Mouse (Mus musculus): ENCODE data around the gene Maml3. TPM values are rescaled to one million over a fixed set of nuclear protein-coding genes. Genes with fewer than 3 reads are reported as not detected.

Maml3 gene
- polyA plus RNA-seq, 1 experiment from 2014 or later = 2.9 TPM

DNA sequence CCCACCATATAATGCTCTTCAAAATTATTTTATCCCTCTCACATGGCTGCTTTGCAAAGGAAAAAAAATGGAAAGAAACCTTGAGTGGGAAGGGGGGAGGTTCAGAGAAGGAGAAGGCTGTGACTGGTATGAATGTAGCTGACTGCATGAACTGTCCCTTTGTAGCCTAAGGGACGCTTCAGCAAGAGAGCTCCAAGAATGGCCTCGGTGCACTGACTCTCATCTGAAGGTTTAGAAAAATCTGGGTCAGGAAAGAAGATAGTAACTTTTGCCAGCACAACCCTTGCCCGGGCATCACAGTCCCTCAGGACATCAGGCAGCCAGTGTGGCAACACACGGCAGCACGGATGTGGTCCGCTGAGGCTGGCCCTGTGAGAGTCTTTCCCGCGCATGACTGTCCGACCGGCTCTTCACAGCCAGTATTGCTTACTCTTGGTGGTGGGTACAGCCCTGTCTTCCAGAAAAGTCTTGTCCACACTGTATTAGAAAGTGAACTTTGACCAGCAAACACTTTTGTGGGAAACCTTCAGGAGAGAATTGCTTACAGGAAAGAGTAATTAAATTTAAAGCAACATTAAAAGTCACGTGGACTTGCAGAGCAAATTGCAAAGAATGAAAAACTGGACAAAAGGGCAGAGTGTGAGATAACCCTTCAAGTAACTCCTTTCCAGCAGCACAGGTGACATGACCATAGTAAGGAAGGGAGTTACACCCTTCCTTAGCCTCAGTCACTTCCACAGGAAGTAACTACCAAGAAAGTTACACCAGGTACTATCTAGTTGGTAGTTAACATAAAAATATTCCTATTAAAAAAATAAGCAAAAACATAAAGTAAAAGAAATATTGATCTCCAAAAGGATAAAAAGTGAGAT lies 42.3 kb downstream of the Maml3 start:
- Histone ChIP-seq H3K4me3 (ENCODE audit: low read depth, low read length) (no peak overlapping the region), H3K27ac (replicated peaks) (no peak overlapping the region), H3K27me3 (ENCODE audit: control insufficient read depth, insufficient read depth, low read length) (no peaks in the 10 kb centered on the region), H3K36me3 (ENCODE audit: control insufficient read depth, insufficient read depth, low read length) (no peaks in the 10 kb centered on the region), H3K9me3 (ENCODE audit: control insufficient read depth, low read length) (no peaks in the 10 kb centered on the region), H3K4me1 (replicated peaks; ENCODE audit: control insufficient read depth, insufficient read depth) (no peaks in the 10 kb centered on the region), H3K9ac (ENCODE audit: low read length) (no peak overlapping the region), H3K4me2 (replicated peaks; ENCODE audit: low read depth) (no peak overlapping the region)
- DNase-seq (ENCODE audit: low spot score) (no peak), ATAC-seq (ENCODE audit: low FRiP score, low TSS enrichment) (peak; percentile 83)
- 66% methylated on average over 11 of the region's 11 CpGs for WGBS
- TF ChIP-seq CTCF (IDR thresholded peaks at IDR 0.05; ENCODE audit: low read depth) (no peak), EP300 (optimal IDR thresholded peaks at IDR 0.05) (no peak)

DNA sequence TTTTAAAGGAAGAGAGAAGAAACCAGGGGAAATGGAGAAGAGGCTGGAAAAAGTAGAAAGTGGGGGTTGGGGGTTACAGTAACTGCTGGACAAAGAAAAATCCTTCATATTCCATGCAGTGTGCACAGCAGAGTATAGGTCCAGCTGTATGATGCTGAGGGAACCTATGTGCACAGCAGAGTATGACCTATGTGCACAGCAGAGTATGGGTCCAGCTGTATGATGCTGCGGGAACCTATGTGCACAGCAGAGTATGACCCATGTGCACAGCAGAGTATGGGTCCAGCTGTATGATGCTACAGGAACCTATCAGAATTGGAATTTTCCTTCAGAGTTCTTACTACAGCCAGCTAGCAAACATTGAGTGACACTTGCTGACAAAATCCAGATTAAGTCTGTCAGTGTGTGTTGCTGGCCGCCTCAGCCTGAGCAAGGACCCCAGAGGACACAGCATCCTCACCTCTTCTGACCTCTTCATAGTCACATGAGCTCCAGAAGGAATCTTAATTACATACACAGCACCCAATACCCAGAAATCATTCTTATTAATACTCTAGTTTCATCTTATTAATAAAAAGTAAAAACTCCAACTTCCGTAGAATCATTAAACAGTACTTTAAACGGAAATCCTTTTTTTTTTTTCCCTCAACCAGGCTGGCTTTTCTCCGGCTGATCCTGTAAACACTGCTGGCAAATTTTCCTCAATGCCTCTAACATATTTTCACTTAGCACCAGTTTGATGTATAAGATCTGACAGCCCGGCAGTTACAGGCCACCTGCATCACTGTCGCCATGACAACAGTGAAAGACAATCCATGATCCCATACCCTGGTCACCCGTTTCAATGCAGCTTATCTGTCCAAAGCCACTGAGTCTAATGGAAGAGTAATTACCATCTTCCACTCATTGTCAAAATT lies 43.1 kb downstream of the Maml3 start:
- Histone ChIP-seq H3K4me1 (replicated peaks; ENCODE audit: control insufficient read depth, insufficient read depth) (no peaks in the 10 kb centered on the region), H3K4me3 (ENCODE audit: low read depth, low read length) (no peak overlapping the region), H3K36me3 (ENCODE audit: control insufficient read depth, insufficient read depth, low read length) (no peaks in the 10 kb centered on the region), H3K27me3 (ENCODE audit: control insufficient read depth, insufficient read depth, low read length) (no peaks in the 10 kb centered on the region), H3K27ac (replicated peaks) (no peak overlapping the region), H3K9ac (ENCODE audit: low read length) (no peak overlapping the region), H3K4me2 (replicated peaks; ENCODE audit: low read depth) (no peak overlapping the region), H3K9me3 (ENCODE audit: control insufficient read depth, low read length) (no peaks in the 10 kb centered on the region)
- no peak for ATAC-seq (ENCODE audit: low FRiP score, low TSS enrichment)
- no peak for TF ChIP-seq CTCF (IDR thresholded peaks at IDR 0.05; ENCODE audit: low read depth)
- TF ChIP-seq EP300 (optimal IDR thresholded peaks at IDR 0.05) = no peak
- 47% methylated on average over 8 of the region's 8 CpGs for WGBS
- DNase-seq (ENCODE audit: low spot score) = no peak

DNA sequence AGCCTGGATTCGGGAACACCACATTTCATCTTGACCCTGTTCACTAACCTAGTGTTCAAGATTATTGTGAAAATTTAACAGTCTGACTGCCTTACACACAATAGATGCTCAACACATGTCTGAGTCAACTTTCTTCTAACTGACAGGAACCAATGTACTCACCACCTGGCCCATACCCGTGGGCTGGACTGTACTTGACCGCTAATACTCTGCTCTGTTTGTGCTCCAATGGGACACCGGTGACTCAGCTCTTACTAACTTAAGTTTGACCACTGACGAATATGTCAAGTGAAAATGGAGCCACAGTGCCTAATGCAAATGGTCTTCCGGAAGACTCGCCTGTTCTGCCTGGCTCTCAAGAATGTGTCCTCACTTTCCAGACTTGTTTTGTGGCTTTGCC lies 44.0 kb downstream of the Maml3 start:
- no peak overlapping the region for H3K4me2 ChIP-seq (replicated peaks; ENCODE audit: low read depth)
- no peaks in the 10 kb centered on the region for H3K9me3 ChIP-seq (ENCODE audit: control insufficient read depth, low read length)
- ATAC-seq (ENCODE audit: low FRiP score, low TSS enrichment) (no peak), DNase-seq (ENCODE audit: low spot score) (no peak)
- H3K36me3 ChIP-seq (ENCODE audit: control insufficient read depth, insufficient read depth, low read length) = no peaks in the 10 kb centered on the region
- no peaks in the 10 kb centered on the region for H3K27me3 ChIP-seq (ENCODE audit: control insufficient read depth, insufficient read depth, low read length)
- H3K27ac ChIP-seq (replicated peaks) = no peak overlapping the region
- no peaks in the 10 kb centered on the region for H3K4me1 ChIP-seq (replicated peaks; ENCODE audit: control insufficient read depth, insufficient read depth)
- H3K9ac ChIP-seq (ENCODE audit: low read length) = no peak overlapping the region
- H3K4me3 ChIP-seq (ENCODE audit: low read depth, low read length) = no peak overlapping the region
- 84% methylated on average over 7 of the region's 7 CpGs for WGBS
- TF ChIP-seq EP300 (optimal IDR thresholded peaks at IDR 0.05) (no peak), CTCF (IDR thresholded peaks at IDR 0.05; ENCODE audit: low read depth) (no peak)

DNA sequence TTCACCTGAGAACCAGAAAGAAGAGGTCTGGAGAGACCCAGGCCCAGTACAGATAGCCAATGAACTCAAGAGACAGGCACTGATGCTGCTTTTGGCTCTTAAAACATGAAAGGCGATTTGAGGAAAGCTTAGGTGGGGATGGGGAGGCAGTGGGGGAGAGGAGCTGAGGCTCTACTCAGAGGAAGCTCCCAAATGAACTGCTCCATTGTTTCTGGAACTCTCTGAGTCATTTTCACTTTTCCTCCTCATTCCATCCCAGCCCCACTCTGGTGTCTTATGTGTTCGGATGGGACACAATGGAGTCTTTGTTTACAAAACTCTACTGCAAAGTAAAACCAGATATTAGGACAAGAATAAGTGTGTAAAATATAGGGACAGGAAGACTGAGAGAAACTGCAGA lies 53.1 kb downstream of the Maml3 start:
- no peak for ATAC-seq (ENCODE audit: low FRiP score, low TSS enrichment)
- Histone ChIP-seq H3K27me3 (ENCODE audit: control insufficient read depth, insufficient read depth, low read length) (no peaks in the 10 kb centered on the region), H3K27ac (replicated peaks) (no peak overlapping the region), H3K36me3 (ENCODE audit: control insufficient read depth, insufficient read depth, low read length) (no peaks in the 10 kb centered on the region), H3K9ac (ENCODE audit: low read length) (no peak overlapping the region), H3K4me2 (replicated peaks; ENCODE audit: low read depth) (no peak overlapping the region), H3K9me3 (ENCODE audit: control insufficient read depth, low read length) (no peaks in the 10 kb centered on the region), H3K4me1 (replicated peaks; ENCODE audit: control insufficient read depth, insufficient read depth) (no peaks in the 10 kb centered on the region), H3K4me3 (ENCODE audit: low read depth, low read length) (no peak overlapping the region)
- 67% methylated on average over 2 of the region's 2 CpGs for WGBS
- TF ChIP-seq EP300 (optimal IDR thresholded peaks at IDR 0.05) (no peak), CTCF (IDR thresholded peaks at IDR 0.05; ENCODE audit: low read depth) (no peak)
- DNase-seq (ENCODE audit: low spot score) = no peak

DNA sequence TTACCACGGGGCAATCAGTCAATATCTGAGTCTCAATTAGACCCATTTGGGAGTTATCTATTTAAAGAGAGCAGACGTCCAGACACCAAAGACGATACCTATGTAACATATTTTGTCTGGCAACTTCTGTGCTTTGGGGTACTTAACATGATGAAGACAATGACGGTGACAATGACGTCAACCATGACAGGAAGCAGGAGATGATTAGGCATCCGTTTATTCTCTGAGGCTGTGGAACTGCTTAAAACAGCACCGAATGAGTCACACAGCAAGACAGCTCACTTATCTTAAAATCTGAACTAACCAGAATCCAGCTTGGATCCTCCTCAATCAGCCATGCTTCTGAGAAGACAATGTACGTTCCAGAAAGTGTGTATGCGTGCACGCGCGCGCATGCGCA lies 56.8 kb downstream of the Maml3 start:
- DNase-seq (ENCODE audit: low spot score) = no peak
- no peak overlapping the region for H3K4me3 ChIP-seq (ENCODE audit: low read depth, low read length)
- H3K27me3 ChIP-seq (ENCODE audit: control insufficient read depth, insufficient read depth, low read length) = no peaks in the 10 kb centered on the region
- ATAC-seq (ENCODE audit: low FRiP score, low TSS enrichment) = no peak
- no peak overlapping the region for H3K4me2 ChIP-seq (replicated peaks; ENCODE audit: low read depth)
- H3K27ac ChIP-seq (replicated peaks) = peak overlapping the region; percentile 92; the same call in 1 of the 2 replicates
- TF ChIP-seq CTCF (IDR thresholded peaks at IDR 0.05; ENCODE audit: low read depth) (no peak), EP300 (optimal IDR thresholded peaks at IDR 0.05) (no peak)
- 68% methylated on average over 14 of the region's 14 CpGs for WGBS
- H3K9ac ChIP-seq (ENCODE audit: low read length) = no peak overlapping the region
- no peaks in the 10 kb centered on the region for H3K36me3 ChIP-seq (ENCODE audit: control insufficient read depth, insufficient read depth, low read length)
- peaks cover 13% of the 10 kb centered on the region for H3K4me1 ChIP-seq (replicated peaks; ENCODE audit: control insufficient read depth, insufficient read depth)
- H3K9me3 ChIP-seq (ENCODE audit: control insufficient read depth, low read length) = no peaks in the 10 kb centered on the region

Data from stomach, postnatal 0 days (tissue).